Mouse (Mus musculus) midbrain, embryonic 14.5 days (tissue): ENCODE data around the gene Mex3d. TPM values are rescaled to one million over a fixed set of nuclear protein-coding genes. Genes with fewer than 3 reads are reported as not detected.
A peak's percentile ranks its signal among the peaks of the same experiment; 100 is the strongest.

Experiments used
- ATAC-seq: fragments of 200-750 bp; cut with Nextera tagmentation; 2 replicates; pipeline ENCODE4 v1.8.0; 2017; ENCODE audit warnings: moderate number of reproducible peaks, moderate library complexity; ENCODE audit not compliant: low FRiP score, low TSS enrichment
- DNase-seq: peaks from one replicate; pipeline ENCODE4 v3.0.0-alpha.2; 2015
- H3K27ac ChIP-seq: fragments of 300-500 bp; sonication (generic); replicated peaks from 2 replicates; pipeline ENCODE4 v1.5.1; 2014; ENCODE audit warnings: mild to moderate bottlenecking, low read depth, low read length, moderate library complexity
- H3K27me3 ChIP-seq: fragments of 300-500 bp; sonication (generic); 2 replicates; pipeline ENCODE4 v1.6.1; 2014; ENCODE audit warnings: low read length, control low read depth, mixed read lengths; ENCODE audit not compliant: control insufficient read depth, insufficient read depth
- H3K36me3 ChIP-seq: fragments of 300-500 bp; sonication (generic); 2 replicates; pipeline ENCODE4 v1.6.1; 2014; ENCODE audit warnings: low read length, control low read depth; ENCODE audit not compliant: control insufficient read depth, insufficient read depth
- H3K4me1 ChIP-seq: fragments of 300-500 bp; sonication (generic); 2 replicates; pipeline ENCODE4 v1.6.1; 2014; ENCODE audit warnings: mild to moderate bottlenecking, antibody characterized with exemption, low read length, control low read depth; ENCODE audit not compliant: control insufficient read depth, insufficient read depth
- H3K4me2 ChIP-seq: fragments of 300-500 bp; sonication (generic); 2 replicates; pipeline ENCODE4 v1.6.1; 2014; ENCODE audit warnings: mild to moderate bottlenecking, low read length, moderate library complexity
- H3K4me3 ChIP-seq: fragments of 300-500 bp; sonication (generic); replicated peaks from 2 replicates; pipeline ENCODE4 v1.5.1; 2014; ENCODE audit warnings: low read depth, low read length
- H3K9ac ChIP-seq: fragments of 300-500 bp; sonication (generic); replicated peaks from 2 replicates; pipeline ENCODE4 v1.6.1; 2014; ENCODE audit warnings: mild to moderate bottlenecking, low read length, moderate library complexity
- H3K9me3 ChIP-seq: fragments of 300-500 bp; sonication (generic); 2 replicates; pipeline ENCODE4 v1.6.1; 2016; ENCODE audit warnings: low read length, control low read depth, mixed read lengths; ENCODE audit not compliant: control insufficient read depth
- WGBS: fragments of 180-500 bp; shearing (Covaris S2); extraction: QIAGEN DNeasy Blood & Tissue Kit; methylation state at CpG from one replicate; pipeline ENCODE4 v1.1.7; 2014; 5-methylcytosine and 5-hydroxymethylcytosine counted together
- polyA plus RNA-seq: library from polyadenylated mRNA; unstranded; fragments of >200 nt; fragmentation: Nextera tagmentation; extraction: Ambion mirVana; gene quantifications from 2 replicates; pipeline ENCODE4 v1.2.1, GENCODE M21; 2014

Mex3d gene
- polyA plus RNA-seq, 1 experiment from 2014 or later = 17.3 TPM

- Histone ChIP-seq H3K4me1 (peaks cover 23% of the 10 kb centered on the region), H3K4me3 (peak overlapping the region; percentile 74), H3K4me2 (peak overlapping the region; percentile 92), H3K27ac (peak overlapping the region; percentile 99), H3K9ac (peak overlapping the region; percentile 89), H3K27me3 (no peaks in the 10 kb centered on the region), H3K9me3 (no peaks in the 10 kb centered on the region), H3K36me3 (peaks cover 54% of the 10 kb centered on the region)
- 43% methylated on average over 8 of the region's 8 CpGs for WGBS
- ATAC-seq = no peak
- no peak for DNase-seq
Measured at GRCm38 (mm10) chr10:80397524-80398173, 10.2 kb upstream of the Mex3d start.

- DNase-seq (no peak), ATAC-seq (no peak)
- Histone ChIP-seq H3K9ac (peak overlapping the region; percentile 89; the same call in 1 of the 2 replicates), H3K36me3 (peaks cover 55% of the 10 kb centered on the region), H3K9me3 (no peaks in the 10 kb centered on the region), H3K4me3 (0 out of 2 replicates have a peak overlapping the region, but pooled peaks have one; percentile 5), H3K27me3 (no peaks in the 10 kb centered on the region), H3K4me1 (peaks cover 23% of the 10 kb centered on the region), H3K4me2 (peak overlapping the region; percentile 92), H3K27ac (peak overlapping the region; percentile 99; the same call in 1 of the 2 replicates)
- WGBS = 88% methylated on average over 11 of the region's 11 CpGs
Measured at GRCm38 (mm10) chr10:80396822-80397523, 9.5 kb upstream of the Mex3d start.

GRCm38 (mm10) chr10:80395025-80395627 is 7.7 kb upstream of the Mex3d start:
- no peak overlapping the region for H3K27ac ChIP-seq
- ATAC-seq = no peak
- 96% methylated on average over 35 of the region's 35 CpGs for WGBS
- H3K27me3 ChIP-seq = no peaks in the 10 kb centered on the region
- H3K36me3 ChIP-seq = peaks cover 62% of the 10 kb centered on the region
- H3K9me3 ChIP-seq = no peaks in the 10 kb centered on the region
- H3K4me2 ChIP-seq = no peak overlapping the region
- H3K4me1 ChIP-seq = peaks cover 17% of the 10 kb centered on the region
- no peak for DNase-seq
- no peak overlapping the region for H3K9ac ChIP-seq
- H3K4me3 ChIP-seq = no peak overlapping the region

DNA sequence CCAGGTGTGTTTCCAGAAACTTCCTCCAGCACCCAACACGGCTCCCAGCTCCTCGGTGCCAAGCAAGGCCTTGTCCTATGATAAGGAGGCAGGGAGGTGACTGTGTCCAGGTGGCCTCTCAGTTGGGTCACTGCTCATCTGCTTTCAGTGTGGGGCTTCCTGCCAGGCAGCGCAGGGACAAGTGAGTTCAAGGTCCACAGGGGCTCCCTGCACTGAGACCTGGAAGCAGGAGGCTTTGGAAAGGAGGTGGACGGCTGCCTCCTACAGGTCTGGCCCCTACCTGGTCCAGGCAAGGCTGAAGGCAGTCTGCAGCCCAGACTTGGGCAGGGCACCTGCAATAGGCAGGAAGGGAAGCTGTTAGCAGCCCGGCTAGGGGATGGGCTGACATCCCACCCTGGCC is 5.2 kb upstream of the Mex3d start:
- H3K27ac ChIP-seq = no peak overlapping the region
- H3K4me3 ChIP-seq = no peak overlapping the region
- H3K9me3 ChIP-seq = no peaks in the 10 kb centered on the region
- no peaks in the 10 kb centered on the region for H3K27me3 ChIP-seq
- peaks cover 16% of the 10 kb centered on the region for H3K4me1 ChIP-seq
- ATAC-seq (no peak), DNase-seq (no peak)
- 98% methylated on average over 5 of the region's 5 CpGs for WGBS
- no peak overlapping the region for H3K9ac ChIP-seq
- H3K36me3 ChIP-seq = peaks cover 68% of the 10 kb centered on the region
- no peak overlapping the region for H3K4me2 ChIP-seq

DNA sequence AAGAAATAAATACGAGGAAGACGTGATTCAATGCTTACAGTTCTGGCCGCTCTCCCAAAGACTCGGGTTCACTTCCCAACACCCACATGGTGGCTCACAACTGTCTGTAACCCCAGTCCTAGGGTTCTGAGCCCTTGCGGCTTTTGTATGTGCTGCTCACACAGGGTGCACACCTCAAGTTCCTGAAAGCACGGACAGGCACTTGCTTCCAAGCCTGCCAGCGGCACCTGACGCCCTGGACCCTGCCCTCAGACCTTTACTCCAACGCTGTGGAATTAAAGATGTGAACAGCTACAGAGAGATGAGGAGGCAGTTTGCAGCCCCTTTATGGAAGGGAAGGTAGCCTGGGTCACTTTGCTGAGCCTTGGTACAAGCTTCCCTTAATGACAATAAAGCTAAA is 3.2 kb upstream of the Mex3d start:
- H3K27me3 ChIP-seq = no peaks in the 10 kb centered on the region
- no peak overlapping the region for H3K4me3 ChIP-seq
- no peak overlapping the region for H3K9ac ChIP-seq
- H3K36me3 ChIP-seq = peaks cover 60% of the 10 kb centered on the region
- ATAC-seq (no peak), DNase-seq (no peak)
- H3K9me3 ChIP-seq = no peaks in the 10 kb centered on the region
- H3K4me2 ChIP-seq = no peak overlapping the region
- H3K27ac ChIP-seq = no peak overlapping the region
- WGBS = 89% methylated on average over 9 of the region's 9 CpGs
- peaks cover 6% of the 10 kb centered on the region for H3K4me1 ChIP-seq

DNA sequence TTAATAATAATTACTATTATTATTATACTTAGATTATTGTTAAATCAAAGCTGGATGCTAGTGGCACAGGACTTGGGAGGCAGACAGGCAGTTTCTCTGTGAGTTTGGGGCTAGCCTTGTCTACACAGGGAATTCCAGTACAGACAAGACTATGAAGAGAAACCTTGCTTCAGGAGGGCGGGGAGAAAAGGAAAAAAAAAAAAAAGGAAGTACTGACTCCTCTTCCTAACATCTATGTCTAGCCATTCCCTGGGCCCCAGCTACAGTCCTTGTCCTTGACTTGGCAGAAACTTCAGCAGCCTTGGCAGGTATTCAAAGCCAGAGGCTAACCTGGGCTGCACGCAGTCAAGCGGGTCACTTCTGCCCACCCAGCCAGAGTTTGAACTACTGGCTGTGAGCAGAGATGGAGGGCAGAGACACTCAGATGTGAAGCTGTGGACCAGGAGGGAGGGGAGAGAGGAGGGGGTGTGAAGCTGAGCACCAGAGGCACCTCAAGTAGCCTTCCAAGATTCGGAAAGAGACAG is 1.8 kb upstream of the Mex3d start:
- no peaks in the 10 kb centered on the region for H3K27me3 ChIP-seq
- DNase-seq (no peak), ATAC-seq (no peak)
- peaks cover 56% of the 10 kb centered on the region for H3K36me3 ChIP-seq
- no peak overlapping the region for H3K4me2 ChIP-seq
- no peak overlapping the region for H3K4me3 ChIP-seq
- no peaks in the 10 kb centered on the region for H3K9me3 ChIP-seq
- 88% methylated on average over 4 of the region's 4 CpGs for WGBS
- H3K27ac ChIP-seq = no peak overlapping the region
- H3K4me1 ChIP-seq = peaks cover 13% of the 10 kb centered on the region
- no peak overlapping the region for H3K9ac ChIP-seq

- no peak overlapping the region for H3K9ac ChIP-seq
- no peak overlapping the region for H3K4me2 ChIP-seq
- WGBS = 30% methylated on average over 2 of the region's 2 CpGs
- no peaks in the 10 kb centered on the region for H3K9me3 ChIP-seq
- H3K4me3 ChIP-seq = no peak overlapping the region
- ATAC-seq (no peak), DNase-seq (no peak)
- peaks cover 18% of the 10 kb centered on the region for H3K4me1 ChIP-seq
- peaks cover 56% of the 10 kb centered on the region for H3K36me3 ChIP-seq
- no peak overlapping the region for H3K27ac ChIP-seq
- no peaks in the 10 kb centered on the region for H3K27me3 ChIP-seq
Measured at GRCm38 (mm10) chr10:80388731-80389130, 1.3 kb upstream of the Mex3d start.

- H3K4me3 ChIP-seq = peak overlapping the region; percentile 82
- H3K4me1 ChIP-seq = peaks cover 31% of the 10 kb centered on the region
- no peaks in the 10 kb centered on the region for H3K9me3 ChIP-seq
- DNase-seq (peak; percentile 62), ATAC-seq (peak; percentile 2; the same call in 1 of the 2 replicates)
- H3K4me2 ChIP-seq = peak overlapping the region; percentile 98
- H3K36me3 ChIP-seq = peaks cover 56% of the 10 kb centered on the region
- peak overlapping the region; percentile 99 for H3K9ac ChIP-seq
- H3K27ac ChIP-seq = peak overlapping the region; percentile 99
- no peaks in the 10 kb centered on the region for H3K27me3 ChIP-seq
- WGBS = under 1% methylated on average over 88 of the region's 94 CpGs
Measured at GRCm38 (mm10) chr10:80386735-80387471, 556 bp downstream of the Mex3d start.
